Mouse (Mus musculus) layer of hippocampus, postnatal 14 days (tissue): ENCODE measurements at regions not wholly inside any gene's neighbourhood (a gene's known extent, or its start where the extent isn't known, plus 50 kb on each side); places are given as distances from the start of the nearest gene placed in this dataset.

Experiments used
- DNase-seq, 2 experiments: peaks; one replicate each; pipeline ENCODE4 v3.0.0; 2021 to 2022; ENCODE audit warnings: low spot score in 2 of 2, mixed read lengths in 1 of 2
- microRNA-seq, 2 experiments: library from miRNA; unstranded; fragments of <30 nt; microRNA quantifications; one replicate each; pipeline ENCODE4 v1.2.0; 2021

DNA sequence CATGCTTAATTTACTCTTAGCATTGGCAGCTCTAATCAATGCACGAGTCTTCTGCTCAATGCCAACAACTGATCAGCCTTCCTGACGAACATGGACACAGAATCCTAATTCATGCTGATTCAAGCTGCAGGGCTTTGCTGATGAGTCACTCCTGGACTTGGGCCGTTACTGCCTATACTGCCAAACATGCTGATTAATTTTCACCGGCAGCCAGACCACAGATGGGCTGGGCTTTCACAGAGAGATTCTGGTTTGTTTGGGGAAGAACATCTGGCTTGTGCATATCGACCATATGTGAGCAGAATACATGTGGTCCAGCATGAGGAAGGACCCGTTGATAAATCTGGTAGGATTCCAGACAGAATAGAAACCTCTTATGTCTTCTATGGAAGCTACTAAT, 358.9 kb downstream of the Xylt1 start:
- DNase-seq, result peak; percentile 46 to 60

DNA sequence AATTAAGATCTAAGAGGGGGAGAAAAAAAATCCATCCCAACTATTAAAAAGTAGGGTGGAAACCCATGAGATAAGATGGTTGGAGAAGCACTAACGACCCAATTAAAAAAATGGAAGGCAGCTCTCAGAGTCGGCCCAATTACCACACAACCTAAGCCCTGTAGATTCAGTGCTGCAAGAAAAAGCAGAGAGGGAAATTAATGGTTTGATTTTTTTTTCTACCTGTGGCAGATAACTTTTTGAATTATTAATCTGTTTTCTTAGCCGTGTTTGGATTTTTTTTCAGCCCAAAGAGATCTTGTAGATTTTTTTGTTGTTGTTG, 354.9 kb downstream of the Xylt1 start:
- DNase-seq, result no peak

DNA sequence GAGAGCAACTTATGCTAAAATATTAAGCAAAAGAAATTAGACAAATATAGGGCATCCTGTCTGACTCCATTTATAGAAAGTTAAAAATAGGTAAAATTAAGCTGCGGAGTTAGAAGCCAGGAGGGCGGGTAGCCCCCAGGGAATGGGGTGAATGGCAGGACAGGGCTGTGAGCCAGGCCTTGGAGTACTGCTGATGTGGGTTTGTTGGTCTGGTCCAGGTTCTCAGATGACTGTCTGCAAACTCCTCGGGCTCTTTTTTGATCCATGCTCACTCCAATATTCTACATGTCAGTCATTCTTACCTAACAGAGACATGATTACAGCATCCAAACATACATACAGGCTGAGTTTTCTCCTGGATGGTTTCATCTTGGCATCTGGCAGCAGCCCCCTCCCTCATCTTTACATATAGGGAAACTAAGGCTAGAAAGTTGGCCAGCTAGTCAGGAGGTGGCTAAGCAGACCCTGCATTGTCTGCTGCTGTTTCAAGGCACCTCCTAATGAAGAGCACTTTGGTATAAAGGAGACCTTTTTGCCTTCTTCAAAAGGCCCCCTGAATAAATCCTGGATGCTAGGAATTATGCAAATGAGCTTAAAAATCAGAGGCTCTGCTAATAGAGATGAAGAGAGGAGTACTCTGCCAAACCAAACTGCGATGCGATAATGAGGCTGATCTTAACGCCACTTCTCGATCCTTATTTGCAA, 354.4 kb downstream of the Xylt1 start:
- no peak for DNase-seq

DNA sequence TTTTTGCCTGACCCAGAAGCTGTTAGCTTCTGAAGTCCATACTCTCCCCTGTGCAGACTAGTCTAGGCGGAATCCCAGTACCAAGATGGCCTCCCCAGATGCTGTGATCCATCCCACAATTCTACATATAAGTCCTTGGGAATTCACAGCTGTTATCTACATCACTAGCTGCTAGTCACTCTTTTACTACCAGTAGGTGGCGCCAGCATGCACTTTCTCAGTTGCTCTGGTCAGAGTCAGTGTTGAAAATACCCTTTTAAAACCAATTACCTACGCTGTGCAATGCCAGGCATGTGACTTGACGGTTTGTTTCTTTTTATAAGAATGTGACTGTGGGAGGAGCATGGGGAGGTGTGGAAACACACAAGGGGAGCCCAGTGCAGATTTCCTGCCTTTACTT, 348.3 kb downstream of the Xylt1 start:
- DNase-seq, result no peak

Small RNA genes lying in the stretch of these regions (microRNA-seq; reads per million reads assigned to microRNA genes)
- 0 reads per million in 2 experiments for gene Gm24063
